Mouse (Mus musculus) G1E (cell line): ENCODE results near the gene Cnn3.

Source experiments
- CTCF ChIP-seq: IDR thresholded peaks from 2 replicates; pipeline ENCODE4 v1.5.1; 2012; ENCODE audit warnings: low read depth, low read length, inconsistent platforms, mixed read lengths
- GATA1 ChIP-seq: IDR thresholded peaks from 2 replicates; pipeline ENCODE4 v1.6.1; 2012; ENCODE audit warnings: borderline replicate concordance, low read length, inconsistent platforms, mixed read lengths
- GATA2 ChIP-seq: IDR thresholded peaks from 2 replicates; pipeline ENCODE4 v1.6.1; 2012; ENCODE audit warnings: low read depth, low read length, inconsistent platforms, borderline replicate concordance
- TAL1 ChIP-seq: conservative IDR thresholded peaks from 2 replicates; pipeline ENCODE4 v1.6.1; 2012; ENCODE audit warnings: low read depth, low read length, inconsistent platforms, mixed read lengths

DNA sequence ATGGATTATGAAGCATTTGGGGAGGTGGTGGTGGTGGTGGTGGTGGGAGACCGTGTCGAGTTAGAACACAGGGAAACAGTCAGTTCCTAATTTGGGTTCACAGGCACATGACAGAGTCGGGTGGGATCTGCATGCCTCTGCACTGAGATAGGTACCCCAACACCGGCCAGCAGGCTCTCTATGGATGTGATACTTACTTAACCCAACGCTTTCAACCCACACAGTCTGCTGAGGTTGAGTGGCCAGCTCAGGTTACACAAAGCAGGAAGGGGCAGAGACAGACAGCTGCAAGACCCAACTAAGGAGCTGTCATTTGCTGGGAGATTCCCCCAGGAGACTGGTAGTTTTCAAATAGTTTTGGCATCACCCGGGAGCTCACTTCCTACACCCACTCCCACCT, 55.3 kb downstream of the Cnn3 start:
- TF ChIP-seq CTCF (no peak), GATA1 (no peak), GATA2 (no peak), TAL1 (no peak)
